Mouse (Mus musculus): ENCODE results near the gene Poln. TPM values are rescaled to one million over a fixed set of nuclear protein-coding genes. Genes with fewer than 3 reads are reported as not detected.

Gene Poln
- polyA plus RNA-seq, 1 experiment from 2014 or later: 1.0 TPM

Other genes with a start within 250 kb of the Poln start
- gene Nelfa, start 233.0 kb downstream of the Poln start, polyA plus RNA-seq (2015; fragmentation: Nextera tagmentation; extraction: Ambion mirVana): 51.5 and 53.3 TPM in 2 replicates
- 47.1 and 62.2 TPM in 2 replicates for gene Gm1673, start 186.0 kb downstream of the Poln start, polyA plus RNA-seq (2015; fragmentation: Nextera tagmentation; extraction: Ambion mirVana)
- 0.08 and 0.14 TPM in 2 replicates for gene Nat8l, start 173.5 kb downstream of the Poln start, polyA plus RNA-seq (2015; fragmentation: Nextera tagmentation; extraction: Ambion mirVana)
- gene Haus3, start 79 bp upstream of the Poln start, polyA plus RNA-seq (2015; fragmentation: Nextera tagmentation; extraction: Ambion mirVana): 38.1 and 40.7 TPM in 2 replicates
- gene Mxd4, start 18.3 kb upstream of the Poln start, polyA plus RNA-seq (2015; fragmentation: Nextera tagmentation; extraction: Ambion mirVana): 57.4 and 61.1 TPM in 2 replicates
- gene Zfyve28, start 119.0 kb upstream of the Poln start, polyA plus RNA-seq (2015; fragmentation: Nextera tagmentation; extraction: Ambion mirVana): 0.20 and 0.26 TPM in 2 replicates
- gene Cfap99, start 119.2 kb upstream of the Poln start, polyA plus RNA-seq (2015; fragmentation: Nextera tagmentation; extraction: Ambion mirVana): 0.43 and 0.58 TPM in 2 replicates
- 147 and 158 TPM in 2 replicates for gene Rnf4, start 166.8 kb upstream of the Poln start, polyA plus RNA-seq (2015; fragmentation: Nextera tagmentation; extraction: Ambion mirVana)
- 10.3 and 12.7 TPM in 2 replicates for gene Fam193a, start 200.5 kb upstream of the Poln start, polyA plus RNA-seq (2015; fragmentation: Nextera tagmentation; extraction: Ambion mirVana)

Measured in lung, embryonic 16.5 days (tissue).